Mouse (Mus musculus): ENCODE data around the gene Reg4. TPM values are rescaled to one million over a fixed set of nuclear protein-coding genes. Genes with fewer than 3 reads are reported as not detected.

Gene Reg4
- polyA plus RNA-seq, 1 experiment from 2014 or later: not detected

Other genes with a start within 250 kb of the Reg4 start
- gene Notch2, start 208.6 kb upstream of the Reg4 start, polyA plus RNA-seq (2015; fragmentation: Nextera tagmentation; extraction: Ambion mirVana): 35.8 and 40.8 TPM in 2 replicates
- gene Adam30, start 61.5 kb upstream of the Reg4 start, polyA plus RNA-seq (2015; fragmentation: Nextera tagmentation; extraction: Ambion mirVana): not detected in 2 replicates
- 2.4 and 2.5 TPM in 2 replicates for gene Hmgcs2, start 58.3 kb downstream of the Reg4 start, polyA plus RNA-seq (2015; fragmentation: Nextera tagmentation; extraction: Ambion mirVana)
- 209 and 213 TPM in 2 replicates for gene Phgdh, start 117.8 kb downstream of the Reg4 start, polyA plus RNA-seq (2015; fragmentation: Nextera tagmentation; extraction: Ambion mirVana)
- 5.2 and 6.2 TPM in 2 replicates for gene Zfp697, start 160.3 kb downstream of the Reg4 start, polyA plus RNA-seq (2015; fragmentation: Nextera tagmentation; extraction: Ambion mirVana)
- gene Gm4450, start 235.0 kb downstream of the Reg4 start, polyA plus RNA-seq (2015; fragmentation: Nextera tagmentation; extraction: Ambion mirVana): not detected in 2 replicates